Mouse (Mus musculus): Measurements from ENCODE around the gene Ccer2.

GRCm38 (mm10) chr7:28732341-28733142, 23.4 kb upstream of the Ccer2 start:
- TF ChIP-seq CHD2 (IDR thresholded peaks at IDR 0.05; ENCODE audit: low read depth, low read length) (no peak), ZNF384 (IDR thresholded peaks at IDR 0.05; ENCODE audit: low read depth, low read length) (no peak), MAFK (IDR thresholded peaks at IDR 0.05; ENCODE audit: insufficient read depth, low read depth, low read length) (no peak), HCFC1 (IDR thresholded peaks at IDR 0.05; ENCODE audit: borderline replicate concordance, insufficient read depth, low read length) (no peak)
